Mouse (Mus musculus) MEL (cell line): Measurements from ENCODE around the gene Gda. TPM values are rescaled to one million over a fixed set of nuclear protein-coding genes. Genes with fewer than 3 reads are reported as not detected.
A peak's percentile ranks its signal among the peaks of the same experiment; 100 is the strongest.

Experiments used
- DNase-seq: peaks from one replicate; pipeline ENCODE4 v3.0.0; 2011; ENCODE audit warnings: low read depth, low spot score
- H3K27ac ChIP-seq: 2 replicates; pipeline ENCODE4 v1.5.1; 2012; ENCODE audit warnings: low read depth, mild to moderate bottlenecking, control low read depth, low read length, moderate library complexity; ENCODE audit not compliant: control insufficient read depth
- H3K27me3 ChIP-seq, 2 experiments: fragments of 150-350 bp in 1 of 2; sonication (generic) in 1 of 2; 2 replicates each; pipeline ENCODE4 v1.6.1; 2012; ENCODE audit warnings: low read length in 2 of 2, mild to moderate bottlenecking in 2 of 2, improper control_type of control experiment in 1 of 2, moderate library complexity in 1 of 2; ENCODE audit not compliant: insufficient read depth in 2 of 2, control insufficient read depth in 1 of 2
- H3K36me3 ChIP-seq, 2 experiments: 2 replicates each; pipeline ENCODE4 v1.6.1; 2012 to 2014; ENCODE audit warnings: low read length in 2 of 2, improper control_type of control experiment in 1 of 2, inconsistent platforms in 1 of 2, mild to moderate bottlenecking in 1 of 2; ENCODE audit not compliant: insufficient read depth in 2 of 2, control insufficient read depth in 1 of 2
- H3K4me1 ChIP-seq, 2 experiments: fragments of 150-350 bp in 1 of 2; sonication (generic) in 1 of 2; 2 replicates each; pipeline ENCODE4 v1.6.1; 2012; ENCODE audit warnings: low read length in 2 of 2, improper control_type of control experiment in 1 of 2, mild to moderate bottlenecking in 1 of 2; ENCODE audit not compliant: insufficient read depth in 2 of 2, control insufficient read depth in 1 of 2
- H3K4me3 ChIP-seq, 2 experiments: fragments of 150-350 bp in 1 of 2; sonication (generic) in 1 of 2; 2 replicates each; pipeline ENCODE4 v1.5.1; 2012; ENCODE audit warnings: low read depth in 2 of 2, low read length in 2 of 2, mild to moderate bottlenecking in 2 of 2, moderate library complexity in 2 of 2, control low read depth in 1 of 2, improper control_type of control experiment in 1 of 2; ENCODE audit not compliant: control insufficient read depth in 1 of 2, insufficient read depth in 1 of 2
- H3K79me2 ChIP-seq: 2 replicates; pipeline ENCODE4 v1.6.1; 2012; ENCODE audit warnings: mild to moderate bottlenecking, low read length, moderate library complexity; ENCODE audit not compliant: control insufficient read depth, poor library complexity, insufficient read depth
- H3K9ac ChIP-seq: 2 replicates; pipeline ENCODE4 v1.6.1; 2012; ENCODE audit warnings: low read depth, mild to moderate bottlenecking, control low read depth, low read length, moderate library complexity; ENCODE audit not compliant: control insufficient read depth, poor library complexity, severe bottlenecking
- H3K9me3 ChIP-seq: fragments of 150-350 bp; sonication (generic); replicated peaks from 2 replicates; pipeline ENCODE4 v1.6.1; 2012; ENCODE audit warnings: mild to moderate bottlenecking, low read length, improper control_type of control experiment, moderate library complexity; ENCODE audit not compliant: insufficient read depth
- BHLHE40 ChIP-seq: IDR thresholded peaks from 2 replicates; pipeline ENCODE4 v1.6.1; 2012; ENCODE audit warnings: low read depth, mild to moderate bottlenecking, inconsistent platforms, low read length, improper control_type of control experiment, borderline replicate concordance
- CHD1 ChIP-seq: IDR thresholded peaks from 2 replicates; pipeline ENCODE4 v1.6.1; 2012; ENCODE audit warnings: low read depth, mild to moderate bottlenecking, inconsistent platforms, low read length, improper control_type of control experiment
- E2F4 ChIP-seq: IDR thresholded peaks from 2 replicates; pipeline ENCODE4 v1.6.1; 2011; ENCODE audit warnings: low read depth, low read length, improper control_type of control experiment, borderline replicate concordance
- ETS1 ChIP-seq: IDR thresholded peaks from 2 replicates; pipeline ENCODE4 v1.6.1; 2012; ENCODE audit warnings: low read depth, mild to moderate bottlenecking, inconsistent platforms, low read length, improper control_type of control experiment, moderate library complexity
- GABPA ChIP-seq: IDR thresholded peaks from 2 replicates; pipeline ENCODE4 v1.6.1; 2012; ENCODE audit warnings: low read depth, mild to moderate bottlenecking, inconsistent platforms, low read length, improper control_type of control experiment, moderate library complexity
- HCFC1 ChIP-seq: IDR thresholded peaks from 2 replicates; pipeline ENCODE4 v1.6.1; 2012; ENCODE audit warnings: low read depth, mild to moderate bottlenecking, inconsistent platforms, low read length, improper control_type of control experiment, moderate library complexity
- MAFK ChIP-seq: IDR thresholded peaks from 2 replicates; pipeline ENCODE4 v1.6.1; 2011; ENCODE audit warnings: low read depth, mild to moderate bottlenecking, low read length, improper control_type of control experiment, borderline replicate concordance
- MEF2A ChIP-seq: IDR thresholded peaks from 2 replicates; pipeline ENCODE4 v1.6.1; 2014; ENCODE audit warnings: low read depth, mild to moderate bottlenecking, inconsistent platforms, low read length, improper control_type of control experiment; ENCODE audit not compliant: poor library complexity, insufficient replicate concordance, severe bottlenecking; ENCODE audit errors: extremely low read depth
- MXI1 ChIP-seq: IDR thresholded peaks from 2 replicates; pipeline ENCODE4 v1.6.1; 2011; ENCODE audit warnings: mild to moderate bottlenecking, low read depth, low read length, improper control_type of control experiment
- MYB ChIP-seq: IDR thresholded peaks from 2 replicates; pipeline ENCODE4 v1.6.1; 2011; ENCODE audit warnings: mild to moderate bottlenecking, low read depth, low read length, improper control_type of control experiment
- MYC ChIP-seq: IDR thresholded peaks from 2 replicates; pipeline ENCODE4 v1.6.1; 2011; ENCODE audit warnings: low read depth, mild to moderate bottlenecking, low read length, improper control_type of control experiment, moderate library complexity
- NELFE ChIP-seq: IDR thresholded peaks from 2 replicates; pipeline ENCODE4 v1.6.1; 2011; ENCODE audit warnings: low read depth, low read length, improper control_type of control experiment
- POLR2A ChIP-seq, 2 experiments: IDR thresholded peaks; 2 replicates each; pipeline ENCODE4 v1.6.1; 2011 to 2012; ENCODE audit warnings: low read length in 2 of 2, mild to moderate bottlenecking in 2 of 2, control low read depth in 1 of 2, improper control_type of control experiment in 1 of 2, low read depth in 1 of 2, moderate library complexity in 1 of 2; ENCODE audit not compliant: control insufficient read depth in 1 of 2, insufficient read depth in 1 of 2, poor library complexity in 1 of 2
- SIN3A ChIP-seq: IDR thresholded peaks from 2 replicates; pipeline ENCODE4 v1.6.1; 2012; ENCODE audit warnings: low read length, improper control_type of control experiment, inconsistent platforms
- TAL1 ChIP-seq: IDR thresholded peaks from 2 replicates; pipeline ENCODE4 v1.6.1; 2012; ENCODE audit warnings: mild to moderate bottlenecking, inconsistent platforms, low read length, moderate library complexity, mixed read lengths
- UBTF ChIP-seq: IDR thresholded peaks from 2 replicates; pipeline ENCODE4 v1.6.1; 2012; ENCODE audit warnings: low read depth, mild to moderate bottlenecking, inconsistent platforms, low read length, improper control_type of control experiment, moderate library complexity, borderline replicate concordance; ENCODE audit not compliant: insufficient read depth
- USF1 ChIP-seq: IDR thresholded peaks from 2 replicates; pipeline ENCODE4 v1.6.1; 2014; ENCODE audit warnings: low read depth, mild to moderate bottlenecking, inconsistent platforms, low read length, improper control_type of control experiment, moderate library complexity
- USF2 ChIP-seq, 2 experiments: IDR thresholded peaks; 2 replicates each; pipeline ENCODE4 v1.6.1; 2011 to 2012; ENCODE audit warnings: improper control_type of control experiment in 2 of 2, low read length in 2 of 2, borderline replicate concordance in 1 of 2, inconsistent platforms in 1 of 2, low read depth in 1 of 2, mild to moderate bottlenecking in 1 of 2; ENCODE audit not compliant: insufficient read depth in 1 of 2
- ZC3H11A ChIP-seq: IDR thresholded peaks from 2 replicates; pipeline ENCODE4 v1.6.1; 2012; ENCODE audit warnings: low read depth, mild to moderate bottlenecking, inconsistent platforms, low read length, improper control_type of control experiment
- ZKSCAN1 ChIP-seq: IDR thresholded peaks from 2 replicates; pipeline ENCODE4 v1.6.1; 2012; ENCODE audit warnings: low read depth, mild to moderate bottlenecking, inconsistent platforms, low read length, improper control_type of control experiment, moderate library complexity
- ZMIZ1 ChIP-seq: IDR thresholded peaks from 2 replicates; pipeline ENCODE4 v1.6.1; 2012; ENCODE audit warnings: low read depth, mild to moderate bottlenecking, inconsistent platforms, low read length, improper control_type of control experiment, moderate library complexity
- ZNF384 ChIP-seq: IDR thresholded peaks from 2 replicates; pipeline ENCODE4 v1.6.1; 2012; ENCODE audit warnings: low read depth, mild to moderate bottlenecking, inconsistent platforms, low read length, improper control_type of control experiment
- polyA plus RNA-seq, 2 experiments: library from polyadenylated mRNA; stranded (reverse) in 1 of 2; unstranded in 1 of 2; fragments of >175 nt in 1 of 2; fragments of >200 nt in 1 of 2; gene quantifications; 2 replicates each; pipeline versions ENCODE4 v1.2.1 to v1.2.4; 2012; ENCODE audit warnings: low replicate concordance in 2 of 2, low read depth in 1 of 2; ENCODE audit not compliant: insufficient read length in 2 of 2, insufficient read depth in 1 of 2, missing spikeins in 1 of 2
- total RNA-seq: library from RNA; depleted of rRNA; stranded (reverse); fragments of 300-350 nt; gene quantifications from 2 replicates; pipeline ENCODE4 v1.2.3, GENCODE M21; 2012; rRNA removed

Gene Gda
- total RNA-seq (2.6 and 2.9 TPM in 2 replicates), polyA plus RNA-seq (under 1 TPM in 1 of 2 experiments, not detected in 1; 0.38 TPM)

DNA sequence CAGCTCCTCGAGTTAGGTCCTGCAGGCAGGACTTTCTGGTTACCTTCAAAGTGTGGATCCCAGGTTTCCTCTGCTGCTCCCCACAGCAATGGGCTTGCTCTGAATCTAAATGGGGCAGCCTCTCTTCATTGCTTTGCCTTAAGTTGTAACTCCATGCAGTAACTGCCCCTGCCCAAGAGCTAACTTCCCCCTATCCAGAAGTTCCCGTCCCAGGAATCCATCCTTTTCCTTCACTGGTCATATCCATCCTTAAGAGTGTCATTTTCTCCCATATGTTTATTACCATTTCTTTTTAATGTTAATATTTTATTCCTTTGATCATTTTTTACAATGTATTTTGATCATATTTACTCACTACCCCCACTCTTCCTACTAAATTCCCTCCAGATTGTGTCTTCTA lies at the start of gene Gda:
Gene Gda (minus strand): TSS at position 101 of the 400 bp plus-strand sequence.
- Histone ChIP-seq H3K9ac (peak within 1 kb of the TSS; percentile 66), H3K36me3 (peaks cover 0 to 5% of the 10 kb centered on the region in 2 experiments; a peak in 2 of 4 replicates), H3K4me1 (peaks cover 0 to 6% of the 10 kb centered on the region in 2 experiments; a peak in 3 of 4 replicates), H3K79me2 (no peaks in the 10 kb centered on the region), H3K9me3 (no peaks in the 10 kb centered on the region), H3K27me3 (no peaks in the 10 kb centered on the region), H3K27ac (no peak within 1 kb of the TSS), H3K4me3 (peak within 1 kb of the TSS; percentile 77 to 81)
- TF ChIP-seq MYB (no peak), MXI1 (no peak), MAFK (no peak), ZC3H11A (no peak), ZMIZ1 (no peak), MEF2A (no peak), BHLHE40 (no peak), ZKSCAN1 (no peak), ETS1 (no peak), MYC (no peak), GABPA (no peak), SIN3A (no peak), POLR2A (IDR thresholded peaks at IDR 0.05; ENCODE audit: control insufficient read depth in 1 of 2, insufficient read depth in 1 of 2, low read depth in 1 of 2, low read length in 2 of 2, poor library complexity in 1 of 2) (no peak), ZNF384 (no peak), E2F4 (no peak), NELFE (no peak), USF1 (no peak), USF2 (IDR thresholded peaks at IDR 0.05; ENCODE audit: borderline replicate concordance in 1 of 2, insufficient read depth in 1 of 2, low read depth in 1 of 2, low read length in 2 of 2) (no peak)
- no peak for DNase-seq

GRCm38 (mm10) chr19:21520280-21520679 lies 47.0 kb upstream of the Gda start:
- Histone ChIP-seq H3K27me3 (no peaks in the 10 kb centered on the region), H3K4me1 (peaks cover 0 to 7% of the 10 kb centered on the region in 2 experiments; a peak in 1 of 4 replicates), H3K9ac (no peak overlapping the region)
- TF ChIP-seq ZKSCAN1 (no peak), CHD1 (no peak), GABPA (no peak), SIN3A (no peak), HCFC1 (no peak), TAL1 (no peak), UBTF (no peak)
- TF ChIP-seq, all 39 proteins: peak for 0
- no peak for DNase-seq
- Histone ChIP-seq H3K4me3 (no peak overlapping the region), H3K79me2 (no peaks in the 10 kb centered on the region), H3K36me3 (no peaks in the 10 kb centered on the region), H3K9me3 (no peaks in the 10 kb centered on the region), H3K27ac (no peak overlapping the region)
